Mouse (Mus musculus): ENCODE results near the gene Sstr2. TPM values are rescaled to one million over a fixed set of nuclear protein-coding genes. Genes with fewer than 3 reads are reported as not detected.
"Not testable (repeated sequence)": the region's sequence is repeated elsewhere in the genome, so short reads cannot be mapped to it uniquely, and the experiment has no call there.

The Sstr2 gene
- total and polyA plus RNA-seq, 3 experiments: 0.77 to 0.82 TPM; not detected in 1

GRCm38 (mm10) chr11:113660213-113660612, 41.1 kb downstream of the Sstr2 start:
- H3K4me3 ChIP-seq (ENCODE audit: control insufficient read depth in 1 of 2, insufficient read depth in 1 of 2, low read depth in 2 of 2, low read length in 2 of 2); H3K9me3 ChIP-seq (replicated peaks; ENCODE audit: insufficient read depth, low read length); H3K4me1 ChIP-seq (ENCODE audit: control insufficient read depth in 1 of 2, insufficient read depth in 2 of 2, low read length in 2 of 2); H3K27me3 ChIP-seq (ENCODE audit: control insufficient read depth in 1 of 2, insufficient read depth in 2 of 2, low read length in 2 of 2); H3K79me2 ChIP-seq (ENCODE audit: control insufficient read depth, insufficient read depth, low read length, poor library complexity); H3K9ac ChIP-seq (ENCODE audit: control insufficient read depth, low read depth, low read length, poor library complexity, severe bottlenecking); H3K27ac ChIP-seq (ENCODE audit: control insufficient read depth, low read depth, low read length): not testable (repeated sequence)
- DNase-seq (ENCODE audit: low read depth, low spot score): peak; percentile 52
- peaks cover 11 to 28% of the 10 kb centered on the region in 2 experiments for H3K36me3 ChIP-seq (ENCODE audit: control insufficient read depth in 1 of 2, insufficient read depth in 2 of 2, low read length in 2 of 2)
- peak; percentile 21; the same call in 1 of the 2 replicates for TF ChIP-seq SMC3 (IDR thresholded peaks at IDR 0.05; ENCODE audit: low read depth, low read length)
- TF ChIP-seq MAX (IDR thresholded peaks at IDR 0.05; ENCODE audit: low read length): 0 out of 2 replicates have a peak, but pooled peaks have one; percentile 27
- TF ChIP-seq MYC (IDR thresholded peaks at IDR 0.05; ENCODE audit: low read depth, low read length): peak; percentile 40; the same call in 1 of the 2 replicates
- peak in 2 of 3 experiments; percentile 31 to 45; a peak in 3 of 6 replicates for TF ChIP-seq CTCF (IDR thresholded peaks at IDR 0.05 in 2 of 3, conservative IDR thresholded peaks at IDR 0.05 in 1 of 3; ENCODE audit: control insufficient read depth in 1 of 3, insufficient read depth in 1 of 3, low read depth in 2 of 3, low read length in 3 of 3, poor library complexity in 1 of 3, severe bottlenecking in 1 of 3)

- no peak overlapping the region for H3K4me3 ChIP-seq (ENCODE audit: control insufficient read depth in 1 of 2, insufficient read depth in 1 of 2, low read depth in 2 of 2, low read length in 2 of 2)
- H3K4me1 ChIP-seq (ENCODE audit: control insufficient read depth in 1 of 2, insufficient read depth in 2 of 2, low read length in 2 of 2): peaks cover 0 to 8% of the 10 kb centered on the region in 2 experiments; a peak in 2 of 4 replicates
- H3K9ac ChIP-seq (ENCODE audit: control insufficient read depth, low read depth, low read length, poor library complexity, severe bottlenecking): no peak overlapping the region
- no peaks in the 10 kb centered on the region for H3K9me3 ChIP-seq (replicated peaks; ENCODE audit: insufficient read depth, low read length)
- peak overlapping the region; percentile 65; the same call in 1 of the 2 replicates for H3K27ac ChIP-seq (ENCODE audit: control insufficient read depth, low read depth, low read length)
- TF ChIP-seq EP300 (IDR thresholded peaks at IDR 0.05; ENCODE audit: low read depth in 1 of 2, low read length in 2 of 2): peak; percentile 36 to 42; a peak in 3 of 4 replicates
- no peak for TF ChIP-seq MAFK (IDR thresholded peaks at IDR 0.05; ENCODE audit: borderline replicate concordance, low read depth, low read length)
- no peak for TF ChIP-seq ZC3H11A (IDR thresholded peaks at IDR 0.05; ENCODE audit: low read depth, low read length)
- TF ChIP-seq POLR2AphosphoS2 (IDR thresholded peaks at IDR 0.05; ENCODE audit: low read length): peak; percentile 53
- no peak for TF ChIP-seq TBP (IDR thresholded peaks at IDR 0.05; ENCODE audit: low read depth, low read length)
- peak; percentile 35; the same call in 1 of the 2 replicates for TF ChIP-seq TCF12 (IDR thresholded peaks at IDR 0.05; ENCODE audit: low read depth, low read length)
- TF ChIP-seq MYC (IDR thresholded peaks at IDR 0.05; ENCODE audit: low read depth, low read length): no peak
- TF ChIP-seq ZMIZ1 (IDR thresholded peaks at IDR 0.05; ENCODE audit: low read depth, low read length): 0 out of 2 replicates have a peak, but pooled peaks have one; percentile 10
- TF ChIP-seq ETS1 (IDR thresholded peaks at IDR 0.05; ENCODE audit: low read depth, low read length): peak; percentile 74
- 0 out of 4 replicates have a peak, but pooled peaks of 1 of the 2 experiments have one; percentile 9 for TF ChIP-seq POLR2A (IDR thresholded peaks at IDR 0.05; ENCODE audit: control insufficient read depth in 1 of 2, insufficient read depth in 1 of 2, low read depth in 1 of 2, low read length in 2 of 2, poor library complexity in 1 of 2)
- TF ChIP-seq USF2 (IDR thresholded peaks at IDR 0.05; ENCODE audit: borderline replicate concordance in 1 of 2, insufficient read depth in 1 of 2, low read depth in 1 of 2, low read length in 2 of 2): no peak
- TF ChIP-seq MYB (IDR thresholded peaks at IDR 0.05; ENCODE audit: low read depth, low read length): peak; percentile 55; the same call in 1 of the 2 replicates
- peaks cover 11 to 33% of the 10 kb centered on the region in 2 experiments for H3K36me3 ChIP-seq (ENCODE audit: control insufficient read depth in 1 of 2, insufficient read depth in 2 of 2, low read length in 2 of 2)
- H3K27me3 ChIP-seq (ENCODE audit: control insufficient read depth in 1 of 2, insufficient read depth in 2 of 2, low read length in 2 of 2): no peaks in the 10 kb centered on the region
- H3K79me2 ChIP-seq (ENCODE audit: control insufficient read depth, insufficient read depth, low read length, poor library complexity): peaks cover 1% of the 10 kb centered on the region; the same call in 1 of the 2 replicates
- peak; percentile 68 for DNase-seq (ENCODE audit: low read depth, low spot score)
Measured at GRCm38 (mm10) chr11:113660940-113661339, 41.8 kb downstream of the Sstr2 start.

Data from MEL (cell line).